Mouse (Mus musculus) liver, postnatal 0 days (tissue): ENCODE measurements around the gene Dnaja3.

Experiments used
- CTCF ChIP-seq: sonication (generic); IDR thresholded peaks from 2 replicates; pipeline ENCODE4 v1.5.1; 2016; ENCODE audit warnings: antibody characterized with exemption, low read depth
- EP300 ChIP-seq: IDR thresholded peaks from 2 replicates; pipeline ENCODE4 v1.6.1; 2016; ENCODE audit warnings: antibody characterized with exemption, low read depth, mild to moderate bottlenecking

DNA sequence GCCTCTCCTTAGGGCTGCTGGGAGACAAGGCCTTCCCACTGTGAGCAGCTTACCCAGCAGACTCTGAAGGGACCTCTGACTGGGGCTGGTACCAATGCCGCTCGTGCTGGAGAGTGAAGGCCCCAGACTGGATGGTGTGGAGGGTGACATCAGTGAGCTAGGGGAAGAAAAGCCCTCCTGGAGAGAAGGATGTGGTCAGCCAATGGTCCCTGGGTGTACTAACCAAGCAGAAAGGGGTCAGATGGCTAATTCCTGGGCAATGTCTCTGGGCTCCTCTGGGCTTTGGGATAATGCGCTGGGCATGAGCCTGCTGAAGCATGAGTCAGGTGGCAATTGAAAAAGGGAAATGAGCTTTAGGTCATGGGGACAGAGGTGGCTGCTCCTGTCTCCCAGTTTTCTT lies 6.1 kb upstream of the Dnaja3 start:
- no peak for TF ChIP-seq CTCF
- TF ChIP-seq EP300, result no peak
